Mouse (Mus musculus): ENCODE measurements around the gene Gm28042.

DNA sequence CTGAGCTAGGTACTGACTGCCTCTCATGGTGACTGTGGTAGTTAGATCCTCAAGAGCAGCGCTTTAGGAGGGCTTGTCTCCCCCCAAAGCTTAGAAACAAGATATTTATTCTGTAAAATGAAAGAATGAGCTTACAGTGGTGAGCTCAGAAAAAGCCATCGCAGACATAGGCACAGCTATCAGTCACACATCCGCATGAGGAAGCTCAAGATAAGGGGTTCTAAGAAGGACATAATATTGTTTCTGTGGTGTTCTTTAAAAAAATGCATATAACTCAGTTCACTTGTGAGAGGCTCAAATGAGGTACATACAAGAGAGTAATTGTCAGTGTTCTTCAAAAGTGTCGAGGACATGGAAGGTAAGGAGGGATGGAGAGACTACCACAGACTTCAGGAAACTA is 11.4 kb upstream of the Gm28042 start:
- TF ChIP-seq POLR2A (IDR thresholded peaks at IDR 0.05; ENCODE audit: low read depth, low read length) (no peak), CTCF (IDR thresholded peaks at IDR 0.05; ENCODE audit: extremely low read depth, insufficient read length, insufficient replicate concordance, low read depth, low read length) (no peak)

Data from small intestine, adult 2 months (tissue).